In genomic region chr15:67349501-67349900, GRCm38 (mm10) we compare ENCODE assay signal across 14 mouse cellular contexts.
DNase-seq lines count a peak whose midpoint lies in the region.
"Had no signal": no experiment of that assay in that cellular context is flagged by ENCODE, and none has a peak within 500 bp of the region (broad histone marks: within the 10 kb centered on the region; RNA-seq: fewer than 3 reads in every experiment).

No protein-coding gene starts in this region.

- peak; percentile 52 for DNase-seq in fat pad, adult 2 months (ENCODE audit: extremely low read depth, low read depth, low spot score)
- peak; percentile 62 for DNase-seq in gonadal fat pad, adult 2 months (ENCODE audit: low read depth)
- DNase-seq in thymus, postnatal 36 days, result no peak
- DNase-seq in gastrocnemius, adult 18-20 months (ENCODE audit: low spot score), result no peak
- DNase-seq: adrenal gland, adult 2 months; adrenal gland, adult 8-10 months; adrenal gland, postnatal 10 days; adrenal gland, postnatal 14 days; adrenal gland, postnatal 25 days; adrenal gland, postnatal 36 days; B cell, adult 2 months; cerebellum, adult 11 months; cerebellum, adult 11-12 months; cerebellum, adult 18-20 months had no signal

Comparison
In these comparisons a context has a peak if more than half of its experiments do, and no peak if none do; other contexts are left out.
1. DNase-seq: peak in fat pad, adult 2 months (single experiment) and gonadal fat pad, adult 2 months (single experiment); none in thymus, postnatal 36 days (0 of 2) and gastrocnemius, adult 18-20 months (single experiment).